Mouse (Mus musculus): ENCODE data around the gene Prr18. TPM values are rescaled to one million over a fixed set of nuclear protein-coding genes. Genes with fewer than 3 reads are reported as not detected.
"Not testable (repeated sequence)": the region's sequence is repeated elsewhere in the genome, so short reads cannot be mapped to it uniquely, and the experiment has no call there.

Gene Prr18
- 0.07 and 0.18 TPM in 2 replicates for polyA plus RNA-seq (2015; fragmentation: Nextera tagmentation; extraction: Ambion mirVana)

DNA sequence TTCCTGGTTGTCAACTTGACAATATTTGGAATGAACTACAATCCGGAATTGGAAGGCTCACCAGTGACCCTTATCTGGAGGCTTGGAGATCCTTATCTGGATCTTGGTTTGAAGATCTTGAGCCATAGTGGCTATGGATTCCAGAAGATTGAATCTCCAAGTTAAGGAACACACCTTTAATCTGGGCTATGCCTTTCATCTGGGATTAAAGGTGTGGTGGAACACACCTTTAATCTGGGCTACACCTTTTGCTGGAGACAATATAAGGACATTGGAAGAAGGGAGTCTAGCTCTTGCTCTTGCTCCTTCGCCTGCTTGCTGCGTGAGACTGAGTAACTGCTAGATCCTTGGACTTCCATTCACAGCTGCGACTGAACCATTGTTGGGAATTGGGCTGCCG is at the start of gene Prr18:
Gene Prr18 (plus strand): TSS at position 301 of the 400 bp plus-strand sequence.
- DNase-seq (ENCODE audit: low spot score) = not testable (repeated sequence)

DNA sequence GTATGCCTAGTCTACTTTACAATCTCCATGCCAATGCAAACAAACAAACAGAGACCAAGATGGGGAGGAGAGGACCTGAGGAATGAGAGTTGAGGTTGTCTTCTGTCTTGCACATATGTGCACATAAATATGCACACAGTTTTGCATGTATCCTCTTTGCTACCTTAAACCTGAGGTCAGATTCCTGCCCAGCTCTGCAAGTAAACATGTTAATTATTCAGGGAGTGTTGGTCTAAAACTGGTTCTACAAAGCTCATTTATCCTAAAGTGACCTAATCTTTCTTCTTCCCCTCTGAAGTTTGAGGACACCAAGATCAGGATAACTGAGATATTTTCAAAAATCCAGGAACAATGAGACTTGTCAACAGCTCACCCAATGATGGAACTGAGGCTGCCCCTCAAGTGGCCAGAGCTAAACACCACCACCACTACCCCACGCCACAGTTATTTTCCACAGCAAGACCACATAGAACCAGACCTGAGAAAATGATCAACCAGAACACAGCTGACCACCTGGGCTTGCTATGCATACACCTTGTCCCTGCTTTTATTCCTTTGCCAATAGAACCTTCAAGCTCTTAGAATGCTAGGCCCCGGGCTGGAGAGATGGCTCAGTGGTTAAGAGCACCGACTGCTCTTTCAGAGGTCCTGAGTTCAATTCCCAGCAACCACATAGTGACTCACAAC is 47.1 kb upstream of the Prr18 start:
- no peak for DNase-seq (ENCODE audit: low spot score)

DNA sequence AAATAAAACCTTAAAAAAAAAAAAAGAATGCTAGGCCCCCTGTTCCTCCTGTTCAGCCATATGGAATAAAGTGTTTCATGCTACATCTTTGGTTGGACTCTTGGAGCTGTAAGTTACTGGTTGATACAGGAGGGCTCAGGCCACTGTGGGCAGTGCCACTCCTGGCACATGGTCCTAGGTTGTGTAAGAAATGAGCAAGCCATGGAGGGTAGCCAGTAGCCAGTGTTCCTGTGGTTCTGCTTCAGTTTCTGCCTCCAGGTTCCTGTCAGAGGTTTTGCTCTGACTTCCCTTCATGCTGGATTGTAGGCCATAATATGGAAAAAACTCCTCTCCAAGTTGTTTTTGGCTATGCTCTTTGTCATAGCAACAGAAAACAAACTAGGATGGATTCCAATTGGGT is 46.5 kb upstream of the Prr18 start:
- DNase-seq (ENCODE audit: low spot score) = no peak

DNA sequence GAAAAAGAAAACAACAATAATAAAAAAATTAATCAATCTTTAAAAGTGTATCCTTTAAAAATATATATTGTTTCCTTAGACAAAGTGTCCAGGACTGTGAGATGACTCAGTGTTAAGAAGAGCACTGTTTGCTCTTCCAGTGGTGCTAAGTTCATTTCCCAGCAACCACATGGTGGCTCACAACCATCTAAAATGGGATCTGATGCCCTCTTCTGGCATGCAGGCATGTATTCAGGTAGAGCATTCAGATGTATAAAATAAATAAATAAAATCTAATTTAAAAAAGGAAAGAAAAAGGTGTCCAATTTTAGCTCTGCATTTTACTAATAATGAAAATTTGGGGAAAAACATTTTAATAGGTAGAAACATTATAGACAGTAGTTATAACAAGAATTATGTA is 41.4 kb upstream of the Prr18 start:
- no peak for DNase-seq (ENCODE audit: low spot score)

DNA sequence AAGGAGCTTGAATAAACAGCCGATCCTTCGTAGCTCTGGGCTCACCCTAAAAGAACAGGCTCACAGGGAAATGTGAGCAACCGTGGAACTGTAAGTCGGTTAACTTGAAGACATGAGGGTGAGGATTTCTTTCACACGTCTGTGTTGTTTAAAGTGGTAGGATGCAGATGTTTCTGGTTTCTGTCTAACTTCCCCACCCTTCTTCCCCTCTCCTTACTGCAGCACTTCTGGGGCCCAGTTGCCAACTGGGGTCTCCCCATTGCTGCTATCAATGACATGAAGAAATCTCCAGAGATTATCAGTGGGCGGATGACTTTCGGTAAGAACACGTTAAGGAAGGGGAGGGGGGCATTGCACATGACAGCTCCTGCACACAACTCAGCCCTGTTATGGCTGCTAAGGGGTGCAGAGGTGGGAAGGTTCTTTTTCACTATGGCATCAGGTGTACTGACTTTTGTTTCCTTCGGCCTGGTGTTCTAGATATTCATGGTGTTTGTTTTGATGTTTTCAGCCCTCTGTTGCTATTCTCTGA is 40.9 kb upstream of the Prr18 start:
- no peak for DNase-seq (ENCODE audit: low spot score)

DNA sequence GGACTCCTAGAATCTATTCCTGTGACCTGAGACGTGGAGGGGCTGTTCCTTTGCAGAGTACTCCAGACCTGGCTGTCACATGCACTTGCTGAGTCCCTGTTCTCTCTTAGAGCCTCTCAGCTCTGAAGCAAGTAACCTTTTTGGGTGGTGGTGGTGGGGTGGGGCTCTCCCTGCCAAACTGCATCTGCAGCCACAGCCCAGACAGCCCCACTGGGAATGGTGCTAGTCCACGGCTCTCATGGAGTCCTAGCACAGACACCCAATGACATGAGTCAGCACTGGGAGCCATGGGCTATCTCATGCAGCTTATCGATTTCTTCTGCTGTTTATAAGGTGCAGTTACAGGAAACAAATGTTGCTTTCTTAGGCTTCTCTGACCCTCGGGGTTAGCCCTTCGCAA is 39.5 kb upstream of the Prr18 start:
- DNase-seq (ENCODE audit: low spot score) = no peak

DNA sequence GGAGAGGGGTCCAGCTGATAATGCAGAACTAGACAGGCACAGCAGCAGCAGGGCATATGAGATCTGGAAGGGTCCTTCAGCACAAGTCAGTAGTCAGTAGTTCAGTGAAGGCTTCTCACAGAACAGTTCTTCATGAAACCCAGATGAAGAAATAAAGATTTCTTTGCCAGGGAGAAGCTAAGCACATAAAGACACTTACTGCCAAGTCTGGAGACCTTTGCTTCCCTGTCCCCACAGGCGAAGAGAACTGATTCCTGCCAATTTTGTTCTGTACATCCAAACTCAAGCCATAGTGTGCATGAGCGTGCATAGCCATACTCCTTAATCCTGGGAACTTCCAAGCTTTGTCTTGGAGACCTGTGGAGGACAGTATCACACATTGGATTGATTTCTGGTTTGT is 39.0 kb upstream of the Prr18 start:
- no peak for DNase-seq (ENCODE audit: low spot score)

DNA sequence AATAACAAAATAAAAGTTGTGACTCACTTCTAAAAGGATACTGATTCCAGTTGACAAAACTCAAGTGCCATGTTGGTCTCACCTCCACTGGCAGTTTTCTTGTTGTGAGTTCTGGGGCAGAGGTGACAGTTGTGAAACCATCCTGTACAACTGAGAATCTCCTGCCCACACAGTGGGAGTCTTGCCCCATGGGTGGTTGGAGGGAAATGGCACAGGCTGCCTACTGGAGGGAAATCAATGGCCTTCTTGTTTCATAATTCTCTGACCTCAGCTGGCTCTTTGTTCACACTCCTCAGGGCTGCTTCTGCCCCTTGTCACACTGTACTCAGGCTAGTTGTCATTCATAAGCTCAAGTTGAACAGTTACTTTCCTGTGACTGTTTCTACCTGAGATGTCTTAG is 37.7 kb upstream of the Prr18 start:
- DNase-seq (ENCODE audit: low spot score) = no peak

DNA sequence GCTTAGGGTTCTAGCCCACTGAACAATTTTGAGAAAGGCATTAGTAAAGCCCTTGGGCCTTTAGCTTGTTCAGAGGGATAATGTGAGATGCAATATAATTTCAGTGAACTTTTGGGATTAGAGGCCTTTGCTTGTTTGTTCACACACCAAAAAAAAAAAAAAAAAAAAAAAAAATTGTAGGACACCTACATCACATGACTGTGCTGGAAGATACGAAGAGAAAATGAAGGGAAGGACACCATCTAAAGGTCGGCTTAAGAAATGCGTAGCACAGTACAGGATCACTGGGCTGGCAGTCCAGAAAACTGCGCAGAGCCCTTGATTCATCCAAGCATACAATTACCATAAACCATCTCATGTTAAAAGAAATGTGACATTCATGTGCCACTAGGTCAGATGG is 35.7 kb upstream of the Prr18 start:
- no peak for DNase-seq (ENCODE audit: low spot score)

DNA sequence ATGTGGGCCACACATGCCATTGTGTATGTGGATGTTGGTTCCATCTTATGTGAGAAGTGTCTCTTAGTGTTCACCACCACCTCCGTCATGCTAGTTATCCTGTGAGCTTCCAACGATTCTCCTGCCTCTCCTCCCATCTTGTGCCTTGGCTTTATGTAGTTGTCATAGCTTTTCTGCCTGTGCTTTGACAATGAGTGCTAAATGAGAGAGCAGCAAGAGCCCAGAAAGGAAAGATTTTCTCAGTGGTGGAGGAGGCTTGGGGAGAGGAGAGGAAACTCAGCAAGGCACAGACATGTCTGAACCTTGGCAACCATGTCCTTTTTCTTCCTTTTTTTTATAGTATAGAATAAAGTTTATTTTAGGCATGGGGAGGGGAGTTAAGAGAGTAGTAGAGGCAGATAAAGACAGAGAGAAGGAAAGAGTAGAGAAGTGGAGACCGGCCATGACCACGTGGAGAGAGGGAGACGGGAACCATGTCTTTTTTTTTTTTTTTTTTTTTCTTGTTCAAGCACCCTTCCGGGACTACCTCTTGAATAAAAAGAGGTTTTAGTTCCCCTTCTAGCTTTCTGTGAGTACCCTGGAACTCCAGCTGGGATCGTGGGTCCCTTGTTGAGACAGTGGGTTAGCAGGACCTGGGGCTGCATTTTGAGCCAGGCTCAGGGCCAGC is 34.4 kb upstream of the Prr18 start:
- no peak for DNase-seq (ENCODE audit: low spot score)

DNA sequence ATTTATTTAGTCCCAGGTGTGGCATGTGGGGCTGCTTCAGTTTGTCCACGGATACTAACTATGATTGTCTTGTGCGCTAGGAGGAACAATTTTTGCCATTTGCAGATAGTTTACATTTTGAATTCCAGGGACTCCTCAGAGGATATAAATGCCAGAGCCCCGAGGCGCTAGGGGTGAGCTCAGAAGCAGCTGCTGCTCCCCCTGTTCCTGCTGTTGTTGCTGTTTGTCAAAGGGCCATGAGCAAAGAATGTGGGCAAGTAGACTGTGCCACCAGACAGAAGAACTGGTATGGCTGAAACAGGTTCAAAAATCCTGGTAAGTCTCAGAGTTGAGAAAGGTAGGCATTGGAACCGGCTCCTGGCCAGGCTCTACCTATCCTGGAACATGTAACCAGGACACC is 33.6 kb upstream of the Prr18 start:
- no peak for DNase-seq (ENCODE audit: low spot score)

DNA sequence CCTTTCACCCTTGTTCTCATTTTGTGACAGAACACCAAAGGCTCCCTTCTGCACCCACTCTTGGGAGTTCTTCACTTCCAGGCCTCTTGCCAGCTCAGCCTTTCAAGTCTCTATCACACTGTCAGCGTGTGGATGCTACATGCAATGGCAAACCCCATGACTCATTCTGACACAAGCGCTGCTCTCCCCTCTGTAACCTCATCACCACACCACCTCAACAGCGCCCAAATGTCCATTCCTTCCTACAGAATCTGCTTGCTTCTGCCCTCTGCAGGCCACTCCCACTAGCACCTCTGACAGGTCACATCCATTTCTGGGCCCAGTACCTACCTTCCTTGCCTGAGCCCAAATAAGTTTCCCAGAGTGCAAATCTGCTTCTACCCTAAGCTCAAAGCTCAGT is 31.5 kb upstream of the Prr18 start:
- DNase-seq (ENCODE audit: low spot score) = no peak

DNA sequence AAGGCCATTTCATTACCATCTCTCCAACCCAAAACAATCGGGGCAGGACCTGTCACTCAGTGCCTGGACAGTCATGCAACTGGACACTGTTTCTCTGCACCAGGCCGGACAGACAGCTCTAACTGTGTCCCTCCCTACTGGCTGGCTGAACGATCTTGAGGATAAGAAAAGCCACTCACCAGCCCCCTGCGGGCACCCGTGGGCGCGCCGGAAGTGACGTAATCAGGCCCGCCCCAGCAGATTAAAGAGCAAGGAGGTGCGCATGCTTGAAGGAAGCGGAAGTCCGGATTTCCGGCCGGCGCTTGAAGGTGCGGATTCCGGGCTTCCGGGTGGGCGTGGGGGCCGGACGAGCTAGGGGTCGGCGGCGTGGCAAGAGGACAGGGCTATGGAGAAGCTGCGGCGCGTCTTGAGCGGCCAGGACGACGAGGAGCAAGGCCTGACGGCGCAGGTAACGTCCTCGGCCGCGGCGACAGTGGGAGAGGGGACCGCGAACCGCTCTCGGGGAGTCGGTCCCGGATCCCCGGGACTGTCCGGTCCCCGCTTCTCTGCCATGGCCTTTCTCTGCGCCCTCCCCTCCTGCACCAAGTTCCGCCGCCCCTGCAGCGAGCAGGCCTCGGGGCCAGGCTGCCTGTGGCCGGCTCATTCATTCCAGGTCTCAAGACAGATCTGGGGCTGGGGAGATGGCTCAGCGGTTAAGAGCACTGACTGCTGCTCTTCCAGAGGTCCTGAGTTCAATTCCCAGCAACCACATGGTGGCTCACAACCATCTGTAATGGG is 26.2 kb upstream of the Prr18 start, which contains the start of gene Sft2d1:
Gene Sft2d1 (plus strand): TSS at position 265 of the 777 bp plus-strand sequence.
- DNase-seq (ENCODE audit: low spot score) = peak; percentile 96

DNA sequence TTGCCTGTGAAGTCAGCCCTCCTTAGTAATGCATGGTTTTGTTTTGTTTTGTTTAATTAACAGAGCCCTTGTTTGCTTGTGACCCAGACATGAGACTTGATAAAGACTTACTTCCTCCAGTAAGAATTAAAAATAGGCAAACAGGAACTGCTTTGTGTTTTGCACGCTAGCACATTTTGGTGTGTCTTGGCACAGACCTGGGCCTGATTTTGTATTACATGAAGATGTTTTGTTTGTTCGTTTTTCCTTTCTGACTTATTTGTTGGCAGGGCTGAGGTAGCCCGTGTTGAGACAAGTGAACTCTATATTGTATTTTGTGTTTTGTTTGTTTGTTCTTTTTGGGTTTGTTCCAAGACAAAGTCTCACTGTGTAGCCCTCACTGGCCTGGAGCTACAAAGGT is 25.5 kb upstream of the Prr18 start:
- no peak for DNase-seq (ENCODE audit: low spot score)

DNA sequence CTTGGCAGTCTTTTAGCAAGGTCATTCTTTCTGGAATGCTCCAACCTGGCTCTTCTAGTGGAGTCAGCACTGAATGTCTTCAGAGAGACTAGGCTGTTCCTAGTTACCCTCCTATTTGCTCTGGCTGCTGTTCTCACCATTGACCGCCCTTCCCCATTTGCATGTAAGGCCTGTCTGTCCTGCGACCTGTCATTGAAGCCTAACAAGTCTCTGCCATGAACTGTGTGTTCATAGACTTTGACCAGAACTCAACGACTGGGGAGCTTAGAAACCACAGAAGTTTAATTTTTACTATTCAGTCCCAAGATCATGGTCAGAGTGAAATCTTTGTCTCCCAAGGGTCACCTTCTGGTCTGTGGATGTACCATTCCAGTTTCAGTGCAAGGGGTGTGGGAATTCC is 23.3 kb upstream of the Prr18 start:
- no peak for DNase-seq (ENCODE audit: low spot score)

DNA sequence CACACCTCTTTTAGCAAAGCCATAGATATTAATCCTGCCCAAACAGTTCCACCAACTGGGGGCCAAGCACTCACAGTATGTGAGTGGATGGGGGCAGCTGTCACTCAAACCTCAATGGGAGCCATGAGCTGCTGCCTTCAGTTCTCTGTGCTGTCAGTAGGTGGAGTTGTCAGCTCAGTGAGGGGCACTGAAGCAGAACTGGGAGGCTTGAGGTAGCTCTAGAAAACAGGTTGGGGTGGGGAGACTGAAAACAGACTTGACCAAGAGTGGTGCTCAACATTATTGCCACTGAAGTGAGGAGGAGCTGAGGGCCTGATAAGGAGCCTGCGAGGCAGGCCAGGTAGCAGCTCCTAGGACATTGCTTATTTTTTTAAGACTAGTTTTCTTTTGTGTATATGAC is 21.0 kb upstream of the Prr18 start:
- DNase-seq (ENCODE audit: low spot score) = peak; percentile 37

DNA sequence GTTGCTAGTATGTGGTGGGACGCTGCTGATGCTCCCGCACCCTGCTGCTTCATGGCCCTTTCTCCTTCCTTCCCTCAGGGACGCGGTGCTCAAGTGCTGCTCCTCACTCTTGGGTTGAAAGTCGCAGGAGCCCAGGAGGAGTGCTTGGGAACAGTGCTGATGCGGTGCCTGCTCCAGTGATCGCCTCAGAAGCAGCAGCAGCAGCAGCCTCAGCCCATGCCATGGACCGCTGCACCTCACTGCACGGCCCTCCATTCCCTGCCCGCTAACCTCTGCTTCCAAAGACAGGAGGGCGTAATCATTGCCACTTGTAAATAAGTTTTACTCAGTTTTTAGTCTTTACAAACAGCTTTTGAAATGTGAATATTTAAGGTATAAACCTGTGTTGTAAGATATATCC is 10.4 kb upstream of the Prr18 start:
- DNase-seq (ENCODE audit: low spot score) = not testable (repeated sequence)

DNA sequence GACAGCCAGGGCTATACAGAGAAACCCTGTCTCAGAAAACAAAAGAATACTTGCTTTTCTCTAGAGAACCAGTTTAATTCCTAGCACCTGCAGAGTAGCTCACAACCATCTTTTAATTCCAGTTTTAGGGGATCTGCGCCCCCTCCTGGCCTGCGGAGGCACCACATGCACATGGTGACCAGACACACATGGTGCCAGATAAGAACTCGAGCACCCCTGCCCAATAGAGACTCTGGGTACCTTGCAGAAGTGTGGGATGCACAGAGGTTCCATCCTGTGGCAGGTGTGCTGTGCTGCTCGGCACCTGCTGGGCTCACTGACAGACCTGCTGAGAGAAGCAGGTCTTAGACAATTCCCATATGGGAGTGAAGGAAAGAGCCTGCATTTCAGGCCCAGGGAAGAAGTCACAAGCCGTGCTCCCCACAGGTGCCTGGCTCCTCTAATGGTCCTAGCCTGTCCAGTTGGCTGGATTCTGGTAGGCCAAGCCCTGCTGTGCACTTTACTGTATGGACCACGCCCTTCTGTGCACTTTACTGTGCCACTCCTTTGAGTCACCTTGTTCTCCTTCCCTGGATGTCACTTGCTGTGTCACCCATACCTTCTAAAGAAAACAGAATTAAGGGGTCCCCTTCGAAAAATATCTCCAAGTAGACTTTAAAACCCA is 8.6 kb upstream of the Prr18 start:
- DNase-seq (ENCODE audit: low spot score) = peak; percentile 18

DNA sequence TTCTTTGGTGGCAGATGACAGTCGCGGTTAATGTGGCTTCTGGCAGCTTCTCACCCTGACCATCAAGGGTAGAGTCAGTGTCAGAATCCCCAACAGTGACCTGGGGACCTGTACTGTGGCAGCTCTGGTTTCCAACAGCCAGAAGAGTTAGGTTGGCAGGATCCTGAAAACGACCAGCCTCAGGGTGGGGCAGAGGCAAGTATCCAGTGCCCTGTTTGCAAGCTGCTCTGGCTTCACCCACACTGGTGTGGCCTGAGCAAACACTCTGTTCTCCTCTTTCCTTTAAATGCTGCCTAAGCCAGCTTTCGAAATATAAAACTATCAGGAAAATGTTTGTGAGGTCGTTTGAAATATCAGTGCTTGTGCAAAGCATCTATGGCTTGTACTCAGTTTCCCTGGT is 6.7 kb upstream of the Prr18 start:
- DNase-seq (ENCODE audit: low spot score) = no peak

DNA sequence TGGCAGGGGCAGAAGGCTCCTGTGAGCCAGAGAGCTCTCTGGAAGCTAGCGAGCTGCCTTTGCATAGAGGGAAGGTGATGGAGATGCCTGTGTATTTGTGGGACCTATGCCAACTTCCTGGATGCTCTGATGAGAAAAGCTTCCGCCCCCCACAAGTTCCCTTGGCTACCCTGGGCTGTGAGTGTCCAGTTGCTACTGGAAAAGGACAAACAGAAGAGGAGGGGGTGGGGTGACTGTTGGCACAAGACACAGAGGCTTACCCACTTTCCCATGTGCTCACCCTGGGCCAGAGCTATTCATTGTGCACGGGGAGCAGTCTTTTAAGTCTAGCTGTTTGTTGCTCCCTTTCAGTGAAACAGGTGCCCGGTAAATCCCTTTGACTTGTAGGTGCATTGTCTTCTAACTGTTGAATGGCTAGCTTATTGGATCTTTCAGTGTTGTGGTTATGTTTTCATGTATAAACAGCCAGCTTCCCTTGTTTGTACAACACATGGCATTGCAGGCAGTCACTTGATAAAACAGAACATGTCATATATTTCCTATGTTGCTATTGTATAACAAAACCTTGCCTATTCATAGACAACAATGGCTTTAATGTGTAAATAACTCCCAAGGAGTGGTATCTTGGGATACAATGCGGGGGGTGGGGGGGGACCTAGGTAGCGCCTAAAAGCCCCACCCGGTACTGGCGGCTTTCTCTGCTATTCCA is 2.6 kb downstream of the Prr18 start:
- no peak for DNase-seq (ENCODE audit: low spot score)
